Mouse (Mus musculus) natural killer cell, adult 2 months (primary cell): ENCODE results near the gene Gm45785.
"Not testable (repeated sequence)": the region's sequence is repeated elsewhere in the genome, so short reads cannot be mapped to it uniquely, and the experiment has no call there.

ENCODE experiments used
- DNase-seq, 2 experiments: peaks; one replicate each; pipeline ENCODE4 v3.0.0; 2022; ENCODE audit warnings: low spot score in 2 of 2

Gene Gm45785

GRCm38 (mm10) chr7:140855860-140856784 lies at the start of gene Gm45785:
Gene Gm45785, minus strand, starts transcription at chr7:140856331.
- DNase-seq = peak; percentile 74 to 75

- DNase-seq = no peak
These were observed 49.5 kb upstream of the Gm45785 start for GRCm38 (mm10) chr7:140905642-140906081.

GRCm38 (mm10) chr7:140903212-140903611 lies 47.1 kb upstream of the Gm45785 start:
- DNase-seq = peak; percentile 51 to 67

DNA sequence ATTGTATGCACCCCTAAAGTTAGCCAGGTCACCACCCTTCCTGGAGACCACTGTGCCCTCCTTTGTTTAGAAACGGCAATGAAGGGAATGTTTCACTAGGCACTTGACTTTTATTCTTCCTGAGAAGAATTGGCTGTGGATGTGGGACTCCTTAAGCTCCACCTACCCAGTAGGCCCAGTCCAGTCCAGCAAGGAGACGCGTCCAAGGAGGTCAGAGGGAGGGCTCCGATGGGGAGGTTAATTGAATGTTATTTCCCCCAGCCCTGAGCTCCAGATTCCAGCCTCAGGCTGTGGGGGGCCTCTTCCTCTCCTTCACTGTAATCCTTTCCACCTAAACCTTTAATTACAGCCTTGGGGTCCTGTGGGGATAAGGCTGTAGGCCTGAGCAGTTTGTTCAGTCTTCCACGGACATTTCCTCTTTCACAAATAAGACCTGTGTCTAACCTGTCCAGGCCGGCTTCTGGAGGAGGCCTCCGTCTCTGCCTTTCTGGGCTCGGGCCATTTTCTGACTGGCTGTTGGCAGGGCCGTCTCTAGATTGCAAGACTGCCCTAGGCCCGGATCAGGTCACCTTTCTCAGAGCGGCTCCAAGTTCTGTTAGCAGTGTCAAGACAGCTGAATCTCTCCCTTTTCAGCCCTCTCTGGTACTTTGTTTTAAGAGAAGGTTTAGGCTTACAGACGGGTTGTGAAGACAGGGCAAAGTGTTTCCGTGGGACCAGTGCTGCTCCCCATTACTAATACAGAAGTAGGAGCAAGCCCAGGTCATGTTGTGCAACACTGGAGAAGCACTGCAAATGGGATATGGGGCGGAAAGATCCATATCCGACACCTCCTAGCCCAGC lies 46.1 kb upstream of the Gm45785 start:
- no peak for DNase-seq

GRCm38 (mm10) chr7:140900220-140900619 lies 44.1 kb upstream of the Gm45785 start, which contains the start of gene Cox8b:
Gene Cox8b, minus strand, starts transcription at chr7:140900446.
- no peak for DNase-seq

DNA sequence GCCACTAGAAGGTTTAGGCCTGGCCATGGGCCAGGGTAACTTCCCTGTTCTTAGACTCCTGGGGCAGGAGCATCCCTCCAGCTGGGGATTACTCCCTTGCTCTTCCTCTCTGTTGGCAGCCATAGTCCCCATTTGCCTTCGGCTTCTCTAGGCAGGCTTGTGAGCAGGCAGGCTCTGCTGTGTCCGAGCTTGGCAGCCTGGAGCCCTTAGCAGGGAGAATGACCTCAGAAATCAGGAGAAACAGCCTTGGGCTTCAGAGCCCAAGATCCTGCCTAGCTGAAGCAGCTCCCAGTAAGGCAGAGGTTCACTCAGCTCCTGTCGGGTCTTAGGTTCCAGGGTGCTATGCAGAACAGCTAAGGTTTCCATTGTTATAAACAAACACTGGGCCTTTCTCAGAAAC lies 43.0 kb upstream of the Gm45785 start:
- DNase-seq = no peak

GRCm38 (mm10) chr7:140897863-140898262 lies 41.7 kb upstream of the Gm45785 start:
- no peak for DNase-seq

DNA sequence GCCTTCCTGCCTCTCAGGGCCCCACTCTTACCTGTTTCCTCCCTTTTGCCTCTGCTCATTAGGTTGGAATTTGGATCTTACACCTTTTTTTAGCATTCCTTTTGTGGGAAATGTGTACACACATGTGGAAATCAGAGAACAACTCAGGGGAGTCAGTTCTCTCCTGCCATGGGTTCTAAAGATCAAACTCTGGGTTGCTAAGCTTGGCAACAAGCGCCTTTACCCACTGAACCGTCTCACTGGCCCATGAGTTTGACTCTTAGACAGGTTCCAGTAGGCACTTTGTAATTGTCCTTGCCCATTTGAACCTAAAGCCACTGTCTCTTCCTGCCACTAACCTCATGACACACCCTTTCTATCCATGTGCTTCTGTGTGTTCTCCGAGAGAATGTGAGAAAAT lies 38.5 kb upstream of the Gm45785 start:
- DNase-seq = no peak

DNA sequence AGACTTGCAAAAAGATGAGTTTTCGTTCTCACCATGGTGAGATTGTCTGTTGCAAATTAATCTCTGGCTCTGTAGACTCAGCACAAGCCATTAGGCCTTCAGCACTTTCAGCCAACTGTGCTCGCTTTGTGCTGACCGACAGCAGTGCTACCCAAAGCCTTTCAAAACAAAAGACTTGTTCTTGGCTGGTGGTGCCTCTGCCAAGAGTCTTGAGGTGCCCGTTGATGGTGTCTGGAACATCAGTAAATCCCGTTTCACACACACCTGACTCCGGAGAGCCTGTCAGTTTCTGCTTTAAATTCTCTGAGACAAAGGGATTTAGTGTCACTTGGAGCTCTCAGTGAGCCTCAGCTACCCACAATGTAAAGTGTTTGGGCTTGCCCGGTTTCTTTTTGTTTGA lies 37.9 kb upstream of the Gm45785 start:
- DNase-seq = no peak

- DNase-seq = not testable (repeated sequence)
These were observed 34.5 kb upstream of the Gm45785 start for GRCm38 (mm10) chr7:140890636-140891035.

DNA sequence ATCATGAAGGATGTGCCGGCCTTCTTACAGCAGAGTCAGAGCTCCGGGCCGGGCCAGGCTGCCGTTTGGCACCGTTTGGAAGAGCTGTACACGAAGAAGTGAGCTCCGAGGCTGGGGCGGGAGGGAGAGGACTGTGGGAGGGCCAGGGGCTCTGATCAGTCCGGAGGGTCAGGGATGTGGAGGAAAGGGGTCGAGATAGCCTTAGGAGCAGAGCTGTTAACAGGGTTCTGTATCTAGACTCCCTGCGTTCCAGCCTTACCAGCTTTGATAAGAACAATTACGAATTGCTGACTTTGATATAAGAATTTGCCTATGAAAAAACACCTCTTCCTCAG lies 26.3 kb upstream of the Gm45785 start:
- DNase-seq = no peak

DNA sequence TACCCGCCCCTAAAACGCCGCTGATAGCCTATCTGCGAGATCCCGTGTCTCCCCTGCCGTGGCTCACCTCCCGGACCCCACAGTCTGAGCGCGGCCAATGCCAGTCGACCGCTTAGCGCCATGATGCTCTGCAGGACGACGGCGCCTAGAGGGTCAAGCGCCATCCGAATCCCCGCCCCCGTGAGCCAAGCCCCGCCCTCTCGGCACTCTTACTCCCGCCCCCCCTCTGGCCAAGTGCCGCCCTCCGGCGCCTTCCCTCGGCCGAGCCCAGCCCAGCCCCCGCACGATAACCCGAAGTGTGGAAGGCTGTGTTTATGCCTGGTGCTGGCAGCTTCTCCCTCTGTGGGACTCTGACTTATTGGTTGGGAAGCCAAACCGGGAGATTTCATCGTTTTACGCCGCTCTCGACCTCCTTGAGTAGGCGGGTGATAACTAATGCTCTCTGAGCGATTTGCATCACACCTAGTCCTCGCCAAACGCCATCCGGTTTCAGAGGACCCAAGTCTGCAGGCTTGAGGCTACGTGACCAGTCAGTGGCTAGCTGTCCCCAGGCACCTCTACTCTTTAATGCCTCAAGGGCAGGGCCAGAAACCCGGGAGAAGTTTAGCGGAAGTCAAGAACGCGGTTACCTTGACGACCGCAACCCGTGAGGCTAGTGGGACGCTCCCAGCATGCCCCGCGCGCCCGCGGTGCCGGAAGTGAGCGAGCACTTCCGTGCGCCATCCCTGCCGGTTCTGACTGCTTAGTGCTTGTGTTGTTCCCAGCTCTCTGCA lies 25.8 kb upstream of the Gm45785 start, which contains the start of the genes Psmd13 and Sirt3:
Gene Psmd13 (plus strand): TSS at position 273 of the 773 bp plus-strand sequence.
Gene Sirt3 (minus strand): TSS at position 614 of the 773 bp plus-strand sequence.
- peak; percentile 90 for DNase-seq

DNA sequence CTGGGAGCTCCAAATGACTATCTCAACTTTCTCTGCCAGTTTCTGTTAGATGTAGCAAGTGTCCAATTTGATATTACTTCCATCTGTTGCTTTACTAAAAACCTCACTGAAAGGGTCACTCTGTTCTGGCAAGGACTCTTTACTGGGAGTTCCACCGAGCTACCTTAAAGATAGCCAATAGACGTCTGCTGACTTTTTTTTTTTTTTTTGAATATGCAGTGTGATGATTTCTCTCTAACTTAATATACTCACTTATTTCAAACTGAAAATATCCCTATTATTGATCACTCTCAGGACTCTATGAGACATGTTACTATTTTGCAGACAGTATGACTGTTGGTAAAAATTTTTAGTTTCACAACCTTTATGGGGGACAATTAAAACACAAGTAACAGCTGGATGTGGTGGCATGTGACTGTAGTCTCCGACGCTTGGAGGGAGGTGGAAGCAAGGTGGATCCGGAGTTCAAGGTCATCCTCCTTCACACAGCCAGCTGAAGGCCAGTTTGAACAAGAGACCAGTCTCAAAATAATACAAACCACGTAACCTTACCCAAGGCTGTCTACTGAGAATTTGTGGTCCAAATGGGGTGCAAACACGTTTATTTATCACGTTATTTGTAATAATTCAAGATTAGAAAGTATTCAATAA lies 24.9 kb upstream of the Gm45785 start:
- DNase-seq = no peak

- DNase-seq = no peak
These were observed 24.3 kb upstream of the Gm45785 start for GRCm38 (mm10) chr7:140880419-140880818.

DNA sequence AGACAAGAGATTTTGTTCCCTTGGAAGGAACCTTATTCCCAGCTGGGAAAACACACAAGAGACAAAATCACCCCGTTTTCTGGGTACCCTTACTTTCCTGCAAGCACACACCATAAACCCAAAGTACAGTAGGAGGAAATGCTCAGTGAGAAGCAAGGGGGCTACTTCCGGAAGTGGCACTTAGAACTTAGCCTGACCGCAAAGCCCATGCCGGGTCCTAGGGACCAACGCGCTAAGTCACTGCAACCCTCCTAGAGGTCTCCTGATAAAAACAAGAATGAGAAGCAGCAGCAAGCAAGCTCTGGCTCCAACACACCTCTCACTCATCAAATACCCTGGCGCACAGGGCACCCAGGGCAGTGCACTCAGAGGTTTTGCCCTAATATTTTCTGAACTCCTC lies 23.2 kb upstream of the Gm45785 start:
- DNase-seq = peak; percentile 13 to 46

DNA sequence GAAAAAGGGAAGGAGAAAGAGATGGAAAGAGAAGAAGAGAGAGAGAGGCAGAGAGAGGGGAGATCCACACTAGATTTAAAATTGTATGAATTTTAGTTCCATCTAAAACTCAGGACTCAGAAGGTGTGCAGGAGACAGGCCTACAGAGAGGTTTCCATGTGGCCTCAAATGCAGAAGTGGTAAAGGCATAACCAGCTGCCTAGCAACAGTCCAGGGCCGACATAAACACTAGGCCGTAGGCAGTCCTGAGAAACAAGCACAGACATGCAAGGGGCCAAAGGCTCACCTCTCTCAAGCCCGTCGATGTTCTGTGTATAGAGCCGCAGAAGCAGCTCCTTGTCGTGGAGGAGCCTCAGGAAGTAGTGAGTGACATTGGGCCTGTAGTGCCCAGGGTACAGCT lies 21.2 kb upstream of the Gm45785 start:
- DNase-seq = peak in 1 of 2 experiments; percentile 13

DNA sequence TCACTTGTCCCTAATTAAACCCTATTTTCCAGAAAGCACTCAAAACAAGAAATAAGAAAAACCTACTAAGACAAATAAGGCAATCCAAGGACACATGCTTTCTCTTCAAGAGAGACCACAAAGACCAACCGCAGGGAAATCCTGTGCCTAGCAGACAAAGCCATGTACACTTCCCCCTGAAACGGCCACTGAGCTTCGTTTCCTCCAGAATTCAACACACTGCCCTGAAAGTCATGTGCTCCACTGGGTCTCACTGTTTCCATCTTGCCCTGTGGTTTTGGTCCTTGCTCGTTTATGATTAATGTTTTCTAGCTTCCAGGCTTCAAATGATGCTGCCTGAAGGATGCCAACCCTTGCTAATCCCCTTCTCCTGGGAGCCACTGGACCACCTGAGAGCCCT lies 18.1 kb upstream of the Gm45785 start:
- no peak for DNase-seq

DNA sequence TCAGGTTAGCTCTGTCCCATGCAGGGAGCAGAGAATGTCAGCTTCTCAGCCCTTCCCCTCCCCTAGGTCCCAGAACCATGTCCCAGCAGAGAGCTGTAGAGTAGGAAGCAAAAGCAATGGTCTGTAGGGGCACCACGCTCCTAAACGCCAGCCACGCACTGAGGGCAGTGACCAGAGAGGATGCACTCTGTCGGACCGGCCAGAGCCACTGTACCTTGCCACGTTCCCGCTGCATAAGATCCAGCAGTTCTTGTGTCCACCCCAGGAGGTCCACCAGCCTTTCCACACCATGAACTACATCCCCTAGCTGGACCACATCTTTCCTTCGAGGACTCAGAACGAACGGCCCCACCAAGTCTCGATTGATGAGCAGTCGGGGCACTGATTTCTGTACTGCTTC lies 8.6 kb upstream of the Gm45785 start:
- no peak for DNase-seq

DNA sequence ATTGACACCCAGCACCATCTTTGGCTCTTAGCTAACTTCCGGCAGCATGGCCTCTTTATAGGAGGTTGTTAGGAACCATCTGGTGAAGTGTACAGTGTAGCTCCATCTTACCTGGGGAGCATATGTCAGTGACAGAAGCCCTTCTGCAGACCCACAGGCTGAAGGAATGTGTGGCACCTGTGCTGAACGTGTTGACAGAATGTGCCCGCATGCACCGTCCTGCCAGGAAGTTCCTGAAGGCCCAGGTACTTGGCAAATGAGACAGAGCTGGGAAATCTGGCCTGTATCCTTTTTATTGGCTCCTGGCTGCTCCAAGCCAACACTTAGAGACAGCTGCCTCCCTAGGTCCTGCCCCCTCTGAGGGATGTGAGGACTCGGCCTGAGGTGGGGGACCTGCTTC lies 4.6 kb upstream of the Gm45785 start:
- no peak for DNase-seq

DNA sequence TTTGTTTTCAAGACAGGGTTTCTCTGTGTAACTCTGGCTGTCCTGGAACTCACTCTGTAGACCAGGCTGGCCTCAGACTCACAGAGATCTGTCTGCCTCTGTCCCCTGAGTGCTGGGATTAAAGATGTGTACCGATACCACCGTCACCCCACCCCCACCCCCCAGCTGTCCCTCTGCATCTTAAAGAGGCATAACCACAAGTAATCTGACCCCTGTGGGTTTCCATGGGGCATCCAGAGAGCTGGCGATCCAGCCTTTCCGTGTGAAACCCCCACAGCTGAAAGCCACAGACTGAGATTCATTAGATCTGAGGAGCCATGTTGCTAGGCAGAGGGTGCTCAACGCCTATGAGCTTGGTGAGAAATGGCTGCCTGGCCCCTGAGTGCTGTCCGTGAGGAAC lies 3.9 kb upstream of the Gm45785 start:
- DNase-seq = no peak

DNA sequence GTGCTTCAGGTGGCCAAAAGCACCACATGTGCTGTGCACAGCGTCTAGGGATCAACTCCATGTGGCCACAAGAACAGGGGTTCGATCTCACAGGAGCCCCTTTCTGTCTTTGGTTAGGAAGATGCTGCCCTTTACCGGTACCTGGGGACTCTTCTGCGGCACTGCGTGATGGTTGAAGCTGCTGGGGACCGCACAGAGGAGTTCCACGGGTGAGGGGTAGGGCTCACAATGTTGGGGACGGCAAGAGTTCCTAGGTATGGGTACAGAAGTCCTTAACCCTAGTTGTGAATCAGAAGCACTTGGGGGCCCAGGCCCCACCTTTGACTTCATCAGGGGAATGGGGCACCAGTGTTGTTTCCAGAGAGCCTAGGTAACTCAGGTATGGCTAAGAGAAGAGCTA lies 2.6 kb upstream of the Gm45785 start:
- DNase-seq = no peak
